Mouse (Mus musculus) testis, postnatal 14 days (tissue): Measurements from ENCODE around the gene Riok1.

Experiments used
- DNase-seq: peaks from one replicate; pipeline ENCODE4 v3.0.0; 2021; ENCODE audit warnings: low spot score

Gene Riok1

GRCm38 (mm10) chr13:38036343-38037043 lies at the start of gene Riok1:
Gene Riok1 (plus strand): TSS chr13:38036995.
- peak; percentile 18 for DNase-seq

- no peak for DNase-seq
These were observed 47.1 kb upstream of the Riok1 start for GRCm38 (mm10) chr13:37989701-37990100.

GRCm38 (mm10) chr13:37992638-37993371 lies 44.0 kb upstream of the Riok1 start:
- DNase-seq, result no peak

- DNase-seq, result no peak
These were observed 43.5 kb upstream of the Riok1 start for GRCm38 (mm10) chr13:37993376-37993703.

GRCm38 (mm10) chr13:37993704-37994404 lies 42.9 kb upstream of the Riok1 start, which contains the start of gene Ssr1:
Gene Ssr1 (minus strand): TSS chr13:37994217.
- DNase-seq, result peak; percentile 95

- no peak for DNase-seq
These were observed 42.4 kb upstream of the Riok1 start for GRCm38 (mm10) chr13:37994405-37994749.

GRCm38 (mm10) chr13:37999713-38000112 lies 37.1 kb upstream of the Riok1 start:
- DNase-seq, result no peak

GRCm38 (mm10) chr13:38002461-38002860 lies 34.3 kb upstream of the Riok1 start:
- no peak for DNase-seq

- DNase-seq, result no peak
These were observed 28.8 kb upstream of the Riok1 start for GRCm38 (mm10) chr13:38007972-38008371.

- DNase-seq, result no peak
These were observed 26.9 kb upstream of the Riok1 start for GRCm38 (mm10) chr13:38009721-38010408.

GRCm38 (mm10) chr13:38010444-38010910 lies 26.3 kb upstream of the Riok1 start:
- DNase-seq, result no peak

- DNase-seq, result no peak
These were observed 24.4 kb upstream of the Riok1 start for GRCm38 (mm10) chr13:38012436-38012835.

GRCm38 (mm10) chr13:38015591-38015990 lies 21.2 kb upstream of the Riok1 start:
- no peak for DNase-seq

GRCm38 (mm10) chr13:38018791-38019190 lies 18.0 kb upstream of the Riok1 start:
- DNase-seq, result no peak

GRCm38 (mm10) chr13:38025874-38026273 lies 10.9 kb upstream of the Riok1 start:
- DNase-seq, result no peak

GRCm38 (mm10) chr13:38027618-38028248 lies 9.1 kb upstream of the Riok1 start:
- DNase-seq, result no peak

- DNase-seq, result no peak
These were observed 8.4 kb upstream of the Riok1 start for GRCm38 (mm10) chr13:38028407-38028806.

- DNase-seq, result peak; percentile 96
These were observed 371 bp downstream of the Riok1 start, which contains the start of gene Cage1 for GRCm38 (mm10) chr13:38037044-38037687. Gene Cage1 (minus strand): TSS chr13:38037069.

- DNase-seq, result no peak
These were observed 1.0 kb downstream of the Riok1 start for GRCm38 (mm10) chr13:38037811-38038210.

- no peak for DNase-seq
These were observed 13.1 kb downstream of the Riok1 start for GRCm38 (mm10) chr13:38049888-38050287.

GRCm38 (mm10) chr13:38062678-38063077 lies 25.9 kb downstream of the Riok1 start:
- DNase-seq, result no peak
